Mouse (Mus musculus): Measurements from ENCODE around the gene Kif15. TPM values are rescaled to one million over a fixed set of nuclear protein-coding genes. Genes with fewer than 3 reads are reported as not detected.

Kif15 gene
- polyA plus RNA-seq, 2 experiments, result 39.6 to 44.9 TPM

GRCm38 (mm10) chr9:122928915-122929314, 21.9 kb upstream of the Kif15 start:
- H3K4me3 ChIP-seq (replicated peaks; ENCODE audit: low read length), result no peak overlapping the region
- TF ChIP-seq POLR2A (IDR thresholded peaks at IDR 0.05; ENCODE audit: borderline replicate concordance, extremely low read depth, insufficient read depth, insufficient read length), result no peak
- no peak for ATAC-seq (ENCODE audit: low FRiP score, low read depth)
- H3K27ac ChIP-seq (replicated peaks; ENCODE audit: low read depth, low read length), result no peak overlapping the region
- H3K4me2 ChIP-seq (replicated peaks; ENCODE audit: low read depth, low read length, severe bottlenecking), result no peak overlapping the region
- no peaks in the 10 kb centered on the region for H3K9me3 ChIP-seq (ENCODE audit: control insufficient read depth, low read length)
- H3K4me1 ChIP-seq (ENCODE audit: control insufficient read depth, insufficient read depth, low read length), result peaks cover under 1% of the 10 kb centered on the region
- H3K27me3 ChIP-seq (ENCODE audit: control insufficient read depth, insufficient read depth, low read length), result no peaks in the 10 kb centered on the region
- no peak overlapping the region for H3K9ac ChIP-seq (ENCODE audit: low read depth, low read length, severe bottlenecking)
- peaks cover 77% of the 10 kb centered on the region for H3K36me3 ChIP-seq (ENCODE audit: control insufficient read depth, insufficient read depth, low read length)
- no peak for DNase-seq (ENCODE audit: low spot score)
- 97% methylated on average over 3 of the region's 3 CpGs for WGBS

GRCm38 (mm10) chr9:122998406-122999192, 47.8 kb downstream of the Kif15 start:
- Histone ChIP-seq H3K9ac (ENCODE audit: low read depth, low read length, severe bottlenecking) (no peak overlapping the region), H3K27ac (replicated peaks; ENCODE audit: low read depth, low read length) (no peak overlapping the region), H3K36me3 (ENCODE audit: control insufficient read depth, insufficient read depth, low read length) (peaks cover 62% of the 10 kb centered on the region), H3K9me3 (ENCODE audit: control insufficient read depth, low read length) (no peaks in the 10 kb centered on the region), H3K4me2 (replicated peaks; ENCODE audit: low read depth, low read length, severe bottlenecking) (no peak overlapping the region), H3K4me3 (replicated peaks; ENCODE audit: low read length) (no peak overlapping the region), H3K27me3 (ENCODE audit: control insufficient read depth, insufficient read depth, low read length) (no peaks in the 10 kb centered on the region), H3K4me1 (ENCODE audit: control insufficient read depth, insufficient read depth, low read length) (no peaks in the 10 kb centered on the region)
- no peak for DNase-seq (ENCODE audit: low spot score)
- WGBS, result 95% methylated on average over 10 of the region's 10 CpGs
- no peak for TF ChIP-seq POLR2A (IDR thresholded peaks at IDR 0.05; ENCODE audit: borderline replicate concordance, extremely low read depth, insufficient read depth, insufficient read length)
- ATAC-seq (ENCODE audit: low FRiP score, low read depth), result no peak

GRCm38 (mm10) chr9:122999193-122999586, 48.3 kb downstream of the Kif15 start:
- Histone ChIP-seq H3K27ac (replicated peaks; ENCODE audit: low read depth, low read length) (no peak overlapping the region), H3K9me3 (ENCODE audit: control insufficient read depth, low read length) (no peaks in the 10 kb centered on the region), H3K4me2 (replicated peaks; ENCODE audit: low read depth, low read length, severe bottlenecking) (no peak overlapping the region), H3K36me3 (ENCODE audit: control insufficient read depth, insufficient read depth, low read length) (peaks cover 64% of the 10 kb centered on the region), H3K4me1 (ENCODE audit: control insufficient read depth, insufficient read depth, low read length) (no peaks in the 10 kb centered on the region), H3K27me3 (ENCODE audit: control insufficient read depth, insufficient read depth, low read length) (no peaks in the 10 kb centered on the region), H3K9ac (ENCODE audit: low read depth, low read length, severe bottlenecking) (no peak overlapping the region), H3K4me3 (replicated peaks; ENCODE audit: low read length) (no peak overlapping the region)
- TF ChIP-seq POLR2A (IDR thresholded peaks at IDR 0.05; ENCODE audit: borderline replicate concordance, extremely low read depth, insufficient read depth, insufficient read length), result no peak
- DNase-seq (ENCODE audit: low spot score) (no peak), ATAC-seq (ENCODE audit: low FRiP score, low read depth) (no peak)
- 95% methylated on average over 4 of the region's 4 CpGs for WGBS

DNA sequence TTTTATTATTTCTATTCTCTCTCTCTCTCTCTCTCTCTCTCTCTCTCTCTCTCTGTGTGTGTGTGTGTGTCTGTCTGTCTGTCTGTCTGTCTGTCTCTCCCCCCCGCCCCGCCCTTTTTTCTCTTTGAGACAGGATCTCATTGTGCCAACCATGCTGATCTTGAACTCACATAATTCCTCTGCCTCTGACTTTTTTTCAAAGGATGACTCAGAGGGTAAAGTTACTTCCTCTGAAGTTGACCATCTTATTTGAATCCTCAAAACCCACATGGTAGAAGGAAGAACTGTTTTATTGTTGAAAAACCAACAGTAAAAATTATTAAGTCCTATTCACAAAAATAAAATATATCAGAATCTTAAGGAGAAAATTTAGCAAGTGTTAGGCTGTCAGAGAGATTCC, 53.9 kb downstream of the Kif15 start:
- no peak for TF ChIP-seq POLR2A (IDR thresholded peaks at IDR 0.05; ENCODE audit: borderline replicate concordance, extremely low read depth, insufficient read depth, insufficient read length)

DNA sequence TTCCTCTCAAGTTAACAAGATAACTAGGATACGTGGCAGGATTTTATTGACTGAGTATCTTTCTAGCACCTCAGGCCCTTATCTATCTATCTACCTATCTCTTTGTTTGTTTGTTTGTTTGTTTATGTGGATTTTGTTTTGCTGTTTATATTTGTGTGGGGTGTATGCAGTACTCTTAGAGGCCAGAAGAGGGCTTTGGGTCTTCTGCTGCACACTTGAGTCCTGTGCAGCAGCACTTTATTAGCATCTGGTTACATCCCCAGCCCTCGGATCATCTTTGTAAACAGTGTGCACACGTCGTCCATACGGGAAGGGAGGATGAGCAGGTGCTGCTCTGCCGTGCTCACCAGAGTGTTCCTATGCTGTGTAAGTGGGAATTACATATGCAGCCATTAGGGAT, 55.2 kb downstream of the Kif15 start:
- no peak overlapping the region for H3K4me3 ChIP-seq (replicated peaks; ENCODE audit: low read length)
- H3K36me3 ChIP-seq (ENCODE audit: control insufficient read depth, insufficient read depth, low read length), result peaks cover 85% of the 10 kb centered on the region
- 74% methylated on average over 6 of the region's 6 CpGs for WGBS
- H3K27me3 ChIP-seq (ENCODE audit: control insufficient read depth, insufficient read depth, low read length), result no peaks in the 10 kb centered on the region
- no peak overlapping the region for H3K4me2 ChIP-seq (replicated peaks; ENCODE audit: low read depth, low read length, severe bottlenecking)
- no peak overlapping the region for H3K9ac ChIP-seq (ENCODE audit: low read depth, low read length, severe bottlenecking)
- H3K27ac ChIP-seq (replicated peaks; ENCODE audit: low read depth, low read length), result no peak overlapping the region
- no peak for TF ChIP-seq POLR2A (IDR thresholded peaks at IDR 0.05; ENCODE audit: borderline replicate concordance, extremely low read depth, insufficient read depth, insufficient read length)
- DNase-seq (ENCODE audit: low spot score) (no peak), ATAC-seq (ENCODE audit: low FRiP score, low read depth) (no peak)
- H3K4me1 ChIP-seq (ENCODE audit: control insufficient read depth, insufficient read depth, low read length), result no peaks in the 10 kb centered on the region
- H3K9me3 ChIP-seq (ENCODE audit: control insufficient read depth, low read length), result no peaks in the 10 kb centered on the region

More for the DNA sequence above, 53.9 kb downstream of the Kif15 start:
- Histone ChIP-seq H3K27ac (replicated peaks; ENCODE audit: low read depth, low read length) (no peak overlapping the region), H3K27me3 (ENCODE audit: control insufficient read depth, insufficient read depth, low read length) (no peaks in the 10 kb centered on the region), H3K4me3 (replicated peaks; ENCODE audit: low read length) (no peak overlapping the region), H3K4me1 (ENCODE audit: control insufficient read depth, insufficient read depth, low read length) (no peaks in the 10 kb centered on the region), H3K4me2 (replicated peaks; ENCODE audit: low read depth, low read length, severe bottlenecking) (no peak overlapping the region), H3K9ac (ENCODE audit: low read depth, low read length, severe bottlenecking) (no peak overlapping the region), H3K36me3 (ENCODE audit: control insufficient read depth, insufficient read depth, low read length) (peaks cover 85% of the 10 kb centered on the region), H3K9me3 (ENCODE audit: control insufficient read depth, low read length) (no peaks in the 10 kb centered on the region)
- ATAC-seq (ENCODE audit: low FRiP score, low read depth), result no peak
- WGBS, result 91% methylated on average over 2 of the region's 2 CpGs
- DNase-seq (ENCODE audit: low spot score), result no peak
